Mouse (Mus musculus) limb, embryonic 13.5 days (tissue): ENCODE measurements around the gene Selenov. TPM values are rescaled to one million over a fixed set of nuclear protein-coding genes. Genes with fewer than 3 reads are reported as not detected.

Experiments
- ATAC-seq: fragments of 200-750 bp; cut with Nextera tagmentation; 2 replicates; pipeline ENCODE4 v1.8.0; 2017; ENCODE audit warnings: low read depth, moderate number of reproducible peaks, moderate TSS enrichment; ENCODE audit not compliant: low FRiP score
- H3K27ac ChIP-seq: fragments of 300-500 bp; sonication (generic); 2 replicates; pipeline ENCODE4 v1.5.1; 2015; ENCODE audit warnings: inconsistent platforms, mild to moderate bottlenecking, moderate library complexity
- H3K27me3 ChIP-seq: fragments of 300-500 bp; sonication (generic); 2 replicates; pipeline ENCODE4 v1.6.1; 2015; ENCODE audit warnings: mild to moderate bottlenecking, inconsistent platforms
- H3K36me3 ChIP-seq: fragments of 300-500 bp; sonication (generic); 2 replicates; pipeline ENCODE4 v1.6.1; 2015; ENCODE audit warnings: inconsistent platforms, mild to moderate bottlenecking, moderate library complexity
- H3K4me1 ChIP-seq: fragments of 300-500 bp; sonication (generic); 2 replicates; pipeline ENCODE4 v1.6.1; 2015; ENCODE audit warnings: inconsistent platforms
- H3K4me2 ChIP-seq: fragments of 300-500 bp; sonication (generic); replicated peaks from 2 replicates; pipeline ENCODE4 v1.6.1; 2015; ENCODE audit warnings: inconsistent platforms, mild to moderate bottlenecking, moderate library complexity
- H3K4me3 ChIP-seq: fragments of 300-500 bp; sonication (generic); 2 replicates; pipeline ENCODE4 v1.5.1; 2015; ENCODE audit warnings: moderate library complexity, mild to moderate bottlenecking, inconsistent platforms
- H3K9ac ChIP-seq: fragments of 300-500 bp; sonication (generic); 2 replicates; pipeline ENCODE4 v1.6.1; 2015; ENCODE audit warnings: mild to moderate bottlenecking, inconsistent platforms
- H3K9me3 ChIP-seq: fragments of 300-500 bp; sonication (generic); 2 replicates; pipeline ENCODE4 v1.6.1; 2016; ENCODE audit warnings: inconsistent platforms
- WGBS: fragments of 180-500 bp; shearing (Covaris S2); methylation state at CpG from one replicate; pipeline ENCODE4 v1.1.7; 2015; 5-methylcytosine and 5-hydroxymethylcytosine counted together
- polyA plus RNA-seq: library from polyadenylated mRNA; unstranded; fragments of >200 nt; fragmentation: Nextera tagmentation; extraction: Ambion mirVana; gene quantifications from 2 replicates; pipeline ENCODE4 v1.2.1, GENCODE M21; 2015

The Selenov gene
- polyA plus RNA-seq, 1 experiment from 2014 or later, result 0.48 TPM

DNA sequence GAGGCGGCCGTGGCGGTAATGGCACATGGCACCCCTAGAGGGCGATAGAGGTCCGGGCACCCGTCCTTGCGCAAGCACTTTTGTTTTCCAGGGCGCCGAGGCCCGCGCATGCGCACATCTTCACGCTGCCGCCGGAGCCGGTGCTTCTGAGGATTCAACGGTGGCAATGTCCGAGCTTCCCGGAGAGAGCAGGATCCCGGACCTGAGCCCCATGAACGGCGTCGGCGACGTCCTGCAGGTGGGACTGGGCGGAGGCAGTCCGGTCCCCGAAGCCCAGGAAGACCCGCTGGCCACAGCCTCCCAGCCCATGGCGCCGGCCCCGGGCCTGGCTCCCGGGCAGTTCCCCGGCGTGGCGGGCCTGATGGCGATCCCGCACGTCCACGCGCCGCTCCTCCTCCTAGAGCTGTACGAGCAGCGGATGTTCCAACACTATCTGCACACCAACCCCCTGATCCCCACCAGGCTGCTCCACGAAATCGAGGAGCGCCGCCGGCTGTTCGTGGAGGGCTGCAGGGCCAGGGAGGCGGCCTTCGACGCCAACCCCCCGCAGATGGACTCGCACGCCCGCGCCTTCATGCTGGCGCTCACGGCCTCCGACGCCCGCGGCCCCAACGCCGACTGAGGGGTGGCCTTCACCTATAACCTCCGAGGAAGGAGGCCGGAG lies 13.2 kb downstream of the Selenov start, which contains the start of gene Eid2b:
Eid2b (plus strand) TSS at position 125 of the 664 bp plus-strand sequence.
- H3K9me3 ChIP-seq, result no peaks in the 10 kb centered on the region
- H3K4me3 ChIP-seq, result peak within 1 kb of the TSS; percentile 70
- H3K27me3 ChIP-seq, result no peaks in the 10 kb centered on the region
- peak; percentile 79 for ATAC-seq
- H3K4me2 ChIP-seq, result peak within 1 kb of the TSS; percentile 83
- peaks cover 7% of the 10 kb centered on the region for H3K4me1 ChIP-seq
- peak within 1 kb of the TSS; percentile 63; the same call in 1 of the 2 replicates for H3K27ac ChIP-seq
- whole genome bisulfite sequencing, result 3% methylated on average over 68 of the region's 68 CpGs
- H3K36me3 ChIP-seq, result peaks cover 7% of the 10 kb centered on the region
- H3K9ac ChIP-seq, result peak within 1 kb of the TSS; percentile 90

DNA sequence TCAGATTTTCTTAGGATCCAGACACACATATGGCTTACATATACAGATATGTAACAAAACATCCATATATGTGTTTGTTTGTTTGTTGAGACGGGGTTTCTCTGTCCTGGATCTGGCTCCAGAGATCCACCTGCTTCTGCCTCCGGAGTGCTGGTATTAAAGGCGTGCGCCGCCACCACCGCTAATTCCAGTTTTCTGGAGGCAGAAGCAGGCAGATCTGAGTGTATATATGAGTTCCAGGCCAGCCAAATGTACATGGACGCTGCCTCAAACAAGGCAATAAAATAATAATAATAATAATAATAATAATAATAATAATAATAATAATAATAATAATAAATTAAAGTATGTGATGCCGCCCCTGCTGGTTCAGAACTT lies 13.8 kb downstream of the Selenov start:
- no peak for ATAC-seq
- Histone ChIP-seq H3K4me3 (no peak overlapping the region), H3K27ac (no peak overlapping the region)

DNA sequence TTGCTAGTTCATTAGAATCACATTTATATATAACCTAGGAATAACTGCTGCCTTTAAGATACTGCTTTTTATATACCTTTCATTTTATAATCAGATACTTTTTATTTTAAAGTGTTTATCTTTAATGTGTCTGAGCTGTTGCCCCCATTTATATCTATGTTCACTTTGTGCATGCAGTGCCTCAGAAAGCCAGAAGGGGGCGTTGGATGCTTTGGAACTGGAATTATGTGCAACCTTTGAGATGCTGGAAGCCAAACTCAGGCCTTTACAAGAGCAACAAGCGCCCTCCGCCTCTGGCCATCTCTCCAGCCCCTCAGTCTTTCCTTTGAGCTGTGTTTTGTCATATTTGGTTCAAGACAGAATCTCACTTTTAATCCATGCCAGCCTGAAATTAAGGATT lies 19.2 kb downstream of the Selenov start:
- Histone ChIP-seq H3K27ac (no peak overlapping the region), H3K9me3 (no peaks in the 10 kb centered on the region), H3K4me1 (peaks cover 12% of the 10 kb centered on the region), H3K27me3 (no peaks in the 10 kb centered on the region), H3K36me3 (peaks cover 38% of the 10 kb centered on the region), H3K4me2 (no peak overlapping the region), H3K9ac (no peak overlapping the region), H3K4me3 (no peak overlapping the region)
- 70% methylated on average over 3 of the region's 3 CpGs for WGBS
- ATAC-seq, result no peak

More for the DNA sequence above, 13.8 kb downstream of the Selenov start:
- Histone ChIP-seq H3K9ac (no peak overlapping the region), H3K4me2 (no peak overlapping the region), H3K9me3 (no peaks in the 10 kb centered on the region), H3K27me3 (no peaks in the 10 kb centered on the region), H3K36me3 (peaks cover 12% of the 10 kb centered on the region), H3K4me1 (peaks cover 7% of the 10 kb centered on the region)
- 57% methylated on average over 8 of the region's 8 CpGs for WGBS

DNA sequence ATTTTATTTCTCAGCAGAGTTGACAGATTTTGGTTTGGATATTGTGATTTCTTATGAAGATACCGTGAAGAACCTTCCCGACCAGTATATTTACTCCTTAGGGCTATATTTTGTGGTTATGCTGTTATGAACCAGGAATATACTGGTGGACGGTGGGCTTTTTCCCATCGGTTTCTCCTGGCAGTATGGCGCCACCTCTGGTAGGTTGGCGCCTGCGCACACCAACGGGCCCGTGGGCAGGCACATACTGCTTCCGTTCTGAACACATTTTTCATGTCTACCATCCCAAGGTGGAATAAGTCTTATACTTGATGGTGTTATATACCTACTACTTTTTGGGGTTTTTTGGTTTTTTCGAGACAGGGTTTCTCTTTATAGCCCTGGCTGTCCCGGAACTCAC lies 21.6 kb downstream of the Selenov start:
- Histone ChIP-seq H3K27me3 (no peaks in the 10 kb centered on the region), H3K4me2 (peak overlapping the region; percentile 82), H3K4me1 (peaks cover 12% of the 10 kb centered on the region), H3K36me3 (peaks cover 38% of the 10 kb centered on the region), H3K9ac (no peak overlapping the region), H3K9me3 (no peaks in the 10 kb centered on the region), H3K27ac (no peak overlapping the region), H3K4me3 (peak overlapping the region; percentile 95; the same call in 1 of the 2 replicates)
- no peak for ATAC-seq
- 95% methylated on average over 12 of the region's 12 CpGs for WGBS

DNA sequence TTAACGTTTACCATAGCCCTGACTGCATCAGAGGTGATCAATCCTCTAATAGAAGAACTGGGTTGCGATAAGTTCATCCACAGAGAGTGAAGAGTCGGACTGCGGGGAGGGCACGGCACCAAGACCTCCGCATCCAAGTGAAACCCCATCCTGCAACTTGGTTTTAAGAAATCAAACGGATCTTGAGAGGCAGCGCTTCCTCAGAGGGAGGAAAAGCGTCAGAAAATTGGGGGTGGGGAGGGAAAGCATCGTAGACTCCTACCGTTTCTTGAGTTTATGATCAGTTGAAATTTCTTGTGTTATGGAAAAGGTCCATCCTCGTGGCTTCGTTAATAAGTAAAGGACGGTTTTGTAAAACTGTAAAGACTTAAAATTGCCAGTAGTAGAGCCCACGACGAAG lies 22.4 kb downstream of the Selenov start:
- peak overlapping the region; percentile 99 for H3K9ac ChIP-seq
- H3K27me3 ChIP-seq, result no peaks in the 10 kb centered on the region
- peaks cover 12% of the 10 kb centered on the region for H3K4me1 ChIP-seq
- H3K4me2 ChIP-seq, result peak overlapping the region; percentile 82
- no peaks in the 10 kb centered on the region for H3K9me3 ChIP-seq
- WGBS, result 27% methylated on average over 16 of the region's 16 CpGs
- peak overlapping the region; percentile 93 for H3K27ac ChIP-seq
- H3K36me3 ChIP-seq, result peaks cover 38% of the 10 kb centered on the region
- H3K4me3 ChIP-seq, result peak overlapping the region; percentile 95
- no peak for ATAC-seq

DNA sequence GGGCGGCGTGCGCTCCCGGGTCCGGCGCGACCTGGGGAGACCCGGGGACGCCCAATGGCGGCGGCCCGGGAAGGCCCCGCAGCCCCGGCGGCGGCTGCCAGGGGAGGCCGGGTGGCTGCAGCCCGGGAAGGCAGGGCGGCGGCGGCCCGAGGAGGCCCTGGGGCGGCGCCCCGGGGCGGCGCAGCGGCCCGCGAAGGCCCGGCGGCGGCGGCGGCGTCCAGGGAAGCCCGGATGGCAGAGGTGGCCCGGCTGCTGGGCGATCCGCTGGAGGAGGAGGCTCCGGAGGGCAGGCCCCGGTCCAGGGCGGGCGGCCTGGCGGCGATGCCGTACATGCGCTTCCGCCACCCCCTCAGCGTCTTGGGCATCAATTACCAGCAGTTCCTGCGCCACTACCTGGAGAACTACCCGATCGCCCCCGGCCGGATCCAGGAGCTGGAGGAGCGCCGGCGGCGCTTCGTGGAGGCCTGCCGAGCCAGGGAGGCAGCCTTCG lies 22.9 kb downstream of the Selenov start:
- H3K27ac ChIP-seq, result peak overlapping the region; percentile 93
- H3K9ac ChIP-seq, result peak overlapping the region; percentile 99
- ATAC-seq, result peak; percentile 69
- H3K4me1 ChIP-seq, result peaks cover 12% of the 10 kb centered on the region
- no peaks in the 10 kb centered on the region for H3K9me3 ChIP-seq
- H3K27me3 ChIP-seq, result no peaks in the 10 kb centered on the region
- H3K36me3 ChIP-seq, result peaks cover 34% of the 10 kb centered on the region
- 0% methylated on average over 60 of the region's 62 CpGs for WGBS
- peak overlapping the region; percentile 95 for H3K4me3 ChIP-seq
- H3K4me2 ChIP-seq, result peak overlapping the region; percentile 82

DNA sequence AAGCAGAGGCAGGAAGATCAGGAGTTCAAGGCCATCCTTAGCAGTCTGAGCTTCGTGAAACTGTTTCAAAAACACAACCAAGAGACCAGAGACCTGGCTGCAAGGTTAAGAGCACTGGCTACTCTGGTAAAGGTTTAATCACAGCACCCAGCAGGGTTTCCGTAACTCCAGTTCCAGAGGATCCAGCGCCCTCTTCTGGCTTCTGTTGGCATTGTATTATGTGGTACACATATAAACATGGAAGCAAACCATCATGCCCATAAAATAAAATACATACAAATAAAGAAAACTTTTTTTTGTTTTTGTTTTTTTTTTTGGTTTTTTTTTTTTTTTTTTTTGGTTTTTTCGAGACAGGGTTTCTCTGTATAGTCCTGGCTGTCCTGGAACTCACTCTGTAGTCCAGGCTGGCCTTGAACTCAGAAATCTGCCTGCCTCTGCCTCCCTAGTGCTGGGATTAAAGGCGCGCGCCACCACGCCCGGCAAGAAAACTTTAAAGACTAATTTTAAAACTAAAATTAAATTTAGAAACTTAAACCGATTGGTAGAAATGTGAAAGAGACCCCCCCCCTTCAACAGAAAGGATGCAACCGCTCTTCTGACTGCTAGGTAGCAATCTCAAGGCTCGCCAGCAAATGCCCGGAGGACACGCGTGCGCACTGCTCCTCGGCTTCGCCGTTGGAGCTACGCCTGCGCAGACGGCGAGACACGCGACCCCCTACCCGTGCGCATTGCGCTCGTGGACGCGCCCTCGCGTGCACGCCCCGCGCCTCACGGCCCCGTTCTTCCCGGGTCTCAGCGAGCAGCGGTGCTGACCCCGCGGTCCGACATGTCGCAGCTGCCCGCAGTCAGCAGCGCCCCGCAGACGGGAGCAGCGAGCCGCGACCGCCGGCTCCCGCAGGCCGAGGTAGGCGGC lies 23.6 kb downstream of the Selenov start, which contains the start of gene Eid2:
Eid2 (plus strand) TSS at position 753 of the 913 bp plus-strand sequence.
- Histone ChIP-seq H3K4me3 (peak within 1 kb of the TSS; percentile 95), H3K27me3 (no peaks in the 10 kb centered on the region), H3K27ac (peak within 1 kb of the TSS; percentile 93), H3K4me2 (peak within 1 kb of the TSS; percentile 82), H3K9ac (peak within 1 kb of the TSS; percentile 99), H3K9me3 (no peaks in the 10 kb centered on the region), H3K4me1 (peaks cover 12% of the 10 kb centered on the region), H3K36me3 (peaks cover 27% of the 10 kb centered on the region)
- peak; percentile 94 for ATAC-seq
- WGBS, result 8% methylated on average over 56 of the region's 57 CpGs

GRCm38 (mm10) chr7:28265391-28265790 lies 25.6 kb downstream of the Selenov start:
- Histone ChIP-seq H3K4me2 (no peak overlapping the region), H3K4me3 (no peak overlapping the region), H3K9me3 (no peaks in the 10 kb centered on the region), H3K27me3 (no peaks in the 10 kb centered on the region), H3K9ac (no peak overlapping the region), H3K4me1 (peaks cover 12% of the 10 kb centered on the region), H3K27ac (no peak overlapping the region), H3K36me3 (peaks cover 11% of the 10 kb centered on the region)
- ATAC-seq, result no peak
- 86% methylated on average over 13 of the region's 13 CpGs for WGBS

- no peak overlapping the region for H3K4me2 ChIP-seq
- WGBS, result 3% methylated on average over 15 of the region's 15 CpGs
- no peak; the same call in 1 of the 2 replicates for ATAC-seq
- no peaks in the 10 kb centered on the region for H3K36me3 ChIP-seq
- no peak overlapping the region for H3K9ac ChIP-seq
- peaks cover 5% of the 10 kb centered on the region for H3K4me1 ChIP-seq
- H3K9me3 ChIP-seq, result no peaks in the 10 kb centered on the region
- H3K4me3 ChIP-seq, result no peak overlapping the region
- H3K27ac ChIP-seq, result no peak overlapping the region
- no peaks in the 10 kb centered on the region for H3K27me3 ChIP-seq
Measured at GRCm38 (mm10) chr7:28263786-28264185, 27.2 kb downstream of the Selenov start.

GRCm38 (mm10) chr7:28262861-28263260 lies 28.1 kb downstream of the Selenov start:
- ATAC-seq, result no peak
- Histone ChIP-seq H3K4me3 (no peak overlapping the region), H3K27ac (no peak overlapping the region), H3K27me3 (no peaks in the 10 kb centered on the region), H3K4me2 (no peak overlapping the region), H3K9ac (no peak overlapping the region), H3K36me3 (no peaks in the 10 kb centered on the region), H3K4me1 (no peaks in the 10 kb centered on the region), H3K9me3 (no peaks in the 10 kb centered on the region)
- WGBS, result 39% methylated on average over 5 of the region's 5 CpGs

GRCm38 (mm10) chr7:28255476-28255875 lies 35.5 kb downstream of the Selenov start:
- WGBS, result 81% methylated on average over 6 of the region's 6 CpGs
- Histone ChIP-seq H3K27me3 (no peaks in the 10 kb centered on the region), H3K4me1 (no peaks in the 10 kb centered on the region), H3K27ac (no peak overlapping the region), H3K36me3 (no peaks in the 10 kb centered on the region), H3K4me3 (no peak overlapping the region), H3K9me3 (peaks cover 7% of the 10 kb centered on the region), H3K9ac (no peak overlapping the region), H3K4me2 (no peak overlapping the region)
- no peak for ATAC-seq

GRCm38 (mm10) chr7:28254591-28254990 lies 36.4 kb downstream of the Selenov start:
- Histone ChIP-seq H3K27me3 (no peaks in the 10 kb centered on the region), H3K4me3 (no peak overlapping the region), H3K9me3 (peaks cover 7% of the 10 kb centered on the region), H3K4me2 (no peak overlapping the region), H3K4me1 (no peaks in the 10 kb centered on the region), H3K36me3 (no peaks in the 10 kb centered on the region), H3K27ac (no peak overlapping the region), H3K9ac (no peak overlapping the region)
- 86% methylated on average over 6 of the region's 6 CpGs for WGBS
- no peak for ATAC-seq
